Mouse (Mus musculus): ENCODE results near the gene Rpl38. TPM values are rescaled to one million over a fixed set of nuclear protein-coding genes. Genes with fewer than 3 reads are reported as not detected.

Rpl38 gene
- polyA plus RNA-seq, 1 experiment from 2014 or later = 977 TPM

DNA sequence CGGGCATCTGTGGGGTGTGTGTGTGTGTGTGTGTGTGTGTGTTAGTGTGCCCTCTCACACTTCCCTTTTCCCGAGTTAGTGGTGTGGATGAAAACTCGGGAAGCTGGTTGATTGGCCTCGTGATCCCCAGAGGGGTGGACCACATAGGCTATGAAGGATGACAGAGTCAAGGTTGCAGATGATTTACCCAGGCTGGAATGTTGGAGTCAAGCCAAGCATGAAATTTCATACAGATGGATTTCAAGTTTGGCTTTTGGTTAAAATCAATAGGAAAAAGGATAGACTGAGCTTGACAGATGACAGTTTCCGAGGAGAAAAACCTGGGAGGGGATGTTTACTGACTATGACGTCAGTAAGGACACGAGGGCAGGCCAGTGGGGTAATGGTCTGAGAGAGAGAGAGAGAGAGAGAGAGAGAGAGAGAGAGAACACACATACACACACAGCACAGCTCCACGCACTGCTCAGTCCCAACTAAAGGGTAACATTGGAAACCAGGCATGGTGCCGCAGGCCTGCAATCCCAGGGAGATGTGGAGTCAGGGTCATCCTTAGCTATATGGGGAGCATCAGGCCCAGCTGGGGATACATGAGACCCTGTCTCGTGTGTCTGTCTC lies 19.4 kb downstream of the Rpl38 start:
- no peak overlapping the region for H3K9ac ChIP-seq (ENCODE audit: low read length)
- H3K4me2 ChIP-seq = no peak overlapping the region
- 63% methylated on average over 10 of the region's 10 CpGs for WGBS
- ATAC-seq (ENCODE audit: low FRiP score) (no peak), DNase-seq (ENCODE audit: low spot score, missing footprints) (no peak)
- H3K9me3 ChIP-seq (ENCODE audit: control insufficient read depth, low read length) = no peaks in the 10 kb centered on the region
- H3K27me3 ChIP-seq (ENCODE audit: control insufficient read depth, insufficient read depth, low read length) = no peaks in the 10 kb centered on the region
- H3K4me1 ChIP-seq (ENCODE audit: control insufficient read depth, insufficient read depth, low read length) = peaks cover 3% of the 10 kb centered on the region; the same call in 1 of the 2 replicates
- no peak overlapping the region for H3K27ac ChIP-seq (ENCODE audit: low read depth, low read length)
- no peak overlapping the region for H3K4me3 ChIP-seq (ENCODE audit: low read depth, low read length)
- no peaks in the 10 kb centered on the region for H3K36me3 ChIP-seq (ENCODE audit: control insufficient read depth, insufficient read depth, low read length)

DNA sequence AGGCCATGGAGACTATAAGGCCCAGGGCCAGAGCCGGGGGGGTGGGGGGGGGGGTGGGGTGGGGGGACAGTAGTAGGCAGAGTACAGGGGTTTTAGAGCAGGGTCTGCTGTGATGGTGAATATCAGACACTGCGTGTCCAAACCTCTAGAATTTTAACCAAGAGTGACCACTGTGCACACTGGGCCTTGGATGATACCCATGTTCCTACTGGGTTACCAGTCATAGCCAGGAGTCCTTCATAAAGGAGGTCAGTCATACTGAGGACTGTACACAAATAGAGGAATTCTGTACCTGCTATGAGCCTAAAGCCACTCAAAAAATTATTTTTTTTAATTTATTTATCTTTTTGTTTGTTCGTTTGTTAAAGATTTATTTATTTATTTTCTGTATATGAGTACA lies 20.4 kb downstream of the Rpl38 start:
- H3K9me3 ChIP-seq (ENCODE audit: control insufficient read depth, low read length) = no peaks in the 10 kb centered on the region
- H3K36me3 ChIP-seq (ENCODE audit: control insufficient read depth, insufficient read depth, low read length) = no peaks in the 10 kb centered on the region
- H3K27me3 ChIP-seq (ENCODE audit: control insufficient read depth, insufficient read depth, low read length) = no peaks in the 10 kb centered on the region
- WGBS = 95% methylated on average over 3 of the region's 3 CpGs
- ATAC-seq (ENCODE audit: low FRiP score) (no peak), DNase-seq (ENCODE audit: low spot score, missing footprints) (no peak)
- no peak overlapping the region for H3K4me3 ChIP-seq (ENCODE audit: low read depth, low read length)
- no peak overlapping the region for H3K9ac ChIP-seq (ENCODE audit: low read length)
- no peak overlapping the region for H3K27ac ChIP-seq (ENCODE audit: low read depth, low read length)
- no peak overlapping the region for H3K4me2 ChIP-seq
- peaks cover 3% of the 10 kb centered on the region; the same call in 1 of the 2 replicates for H3K4me1 ChIP-seq (ENCODE audit: control insufficient read depth, insufficient read depth, low read length)

- no peaks in the 10 kb centered on the region for H3K36me3 ChIP-seq (ENCODE audit: control insufficient read depth, insufficient read depth, low read length)
- ATAC-seq (ENCODE audit: low FRiP score) = no peak
- no peaks in the 10 kb centered on the region for H3K27me3 ChIP-seq (ENCODE audit: control insufficient read depth, insufficient read depth, low read length)
- no peaks in the 10 kb centered on the region for H3K9me3 ChIP-seq (ENCODE audit: control insufficient read depth, low read length)
- H3K4me3 ChIP-seq (ENCODE audit: low read depth, low read length) = no peak overlapping the region
- H3K27ac ChIP-seq (ENCODE audit: low read depth, low read length) = no peak overlapping the region
- no peak for DNase-seq (ENCODE audit: low spot score, missing footprints)
- no peak overlapping the region for H3K9ac ChIP-seq (ENCODE audit: low read length)
- WGBS = 90% methylated on average over 15 of the region's 15 CpGs
- no peaks in the 10 kb centered on the region for H3K4me1 ChIP-seq (ENCODE audit: control insufficient read depth, insufficient read depth, low read length)
- no peak overlapping the region for H3K4me2 ChIP-seq
Observed at GRCm38 (mm10) chr11:114690192-114690591, 21.9 kb downstream of the Rpl38 start.

- no peak overlapping the region for H3K9ac ChIP-seq (ENCODE audit: low read length)
- H3K27ac ChIP-seq (ENCODE audit: low read depth, low read length) = no peak overlapping the region
- no peak overlapping the region for H3K4me2 ChIP-seq
- no peaks in the 10 kb centered on the region for H3K9me3 ChIP-seq (ENCODE audit: control insufficient read depth, low read length)
- no peaks in the 10 kb centered on the region for H3K4me1 ChIP-seq (ENCODE audit: control insufficient read depth, insufficient read depth, low read length)
- no peak for ATAC-seq (ENCODE audit: low FRiP score)
- no peaks in the 10 kb centered on the region for H3K27me3 ChIP-seq (ENCODE audit: control insufficient read depth, insufficient read depth, low read length)
- H3K4me3 ChIP-seq (ENCODE audit: low read depth, low read length) = no peak overlapping the region
- DNase-seq (ENCODE audit: low spot score, missing footprints) = no peak
- no peaks in the 10 kb centered on the region for H3K36me3 ChIP-seq (ENCODE audit: control insufficient read depth, insufficient read depth, low read length)
- WGBS = 63% methylated on average over 6 of the region's 6 CpGs
Observed at GRCm38 (mm10) chr11:114691454-114692182, 23.3 kb downstream of the Rpl38 start.

- DNase-seq (ENCODE audit: low spot score, missing footprints) (no peak), ATAC-seq (ENCODE audit: low FRiP score) (no peak)
- no peak overlapping the region for H3K27ac ChIP-seq (ENCODE audit: low read depth, low read length)
- no peaks in the 10 kb centered on the region for H3K27me3 ChIP-seq (ENCODE audit: control insufficient read depth, insufficient read depth, low read length)
- H3K4me1 ChIP-seq (ENCODE audit: control insufficient read depth, insufficient read depth, low read length) = no peaks in the 10 kb centered on the region
- no peak overlapping the region for H3K4me3 ChIP-seq (ENCODE audit: low read depth, low read length)
- H3K9me3 ChIP-seq (ENCODE audit: control insufficient read depth, low read length) = no peaks in the 10 kb centered on the region
- no peak overlapping the region for H3K9ac ChIP-seq (ENCODE audit: low read length)
- H3K4me2 ChIP-seq = no peak overlapping the region
- H3K36me3 ChIP-seq (ENCODE audit: control insufficient read depth, insufficient read depth, low read length) = no peaks in the 10 kb centered on the region
- 46% methylated on average over 7 of the region's 7 CpGs for WGBS
Observed at GRCm38 (mm10) chr11:114692601-114693000, 24.3 kb downstream of the Rpl38 start.

DNA sequence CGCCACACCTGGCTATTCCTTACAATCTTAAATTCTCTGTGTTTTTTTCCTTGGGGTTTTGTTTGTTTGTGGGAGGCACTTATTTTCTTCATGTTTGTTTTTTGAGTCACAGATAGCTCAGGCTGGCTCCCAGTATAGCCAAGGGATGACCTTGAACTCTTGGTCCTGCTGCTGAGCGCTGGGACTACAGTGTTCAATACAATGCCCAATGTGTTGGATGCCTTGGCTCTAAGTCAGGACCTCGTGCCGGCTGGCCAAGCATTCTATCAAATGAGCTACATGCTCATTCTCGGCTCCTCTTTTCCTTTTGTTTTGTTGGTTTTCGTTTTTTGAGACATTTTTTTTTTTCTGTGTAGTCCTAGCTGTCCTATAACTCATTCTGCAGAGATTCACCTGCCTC lies 25.1 kb downstream of the Rpl38 start:
- Histone ChIP-seq H3K27me3 (ENCODE audit: control insufficient read depth, insufficient read depth, low read length) (no peaks in the 10 kb centered on the region), H3K4me3 (ENCODE audit: low read depth, low read length) (no peak overlapping the region), H3K36me3 (ENCODE audit: control insufficient read depth, insufficient read depth, low read length) (no peaks in the 10 kb centered on the region), H3K4me1 (ENCODE audit: control insufficient read depth, insufficient read depth, low read length) (no peaks in the 10 kb centered on the region), H3K4me2 (no peak overlapping the region), H3K27ac (ENCODE audit: low read depth, low read length) (no peak overlapping the region), H3K9me3 (ENCODE audit: control insufficient read depth, low read length) (no peaks in the 10 kb centered on the region), H3K9ac (ENCODE audit: low read length) (no peak overlapping the region)
- DNase-seq (ENCODE audit: low spot score, missing footprints) = no peak
- no peak for ATAC-seq (ENCODE audit: low FRiP score)
- WGBS = 88% methylated on average over 6 of the region's 6 CpGs

- Histone ChIP-seq H3K27ac (ENCODE audit: low read depth, low read length) (no peak overlapping the region), H3K9ac (ENCODE audit: low read length) (no peak overlapping the region), H3K27me3 (ENCODE audit: control insufficient read depth, insufficient read depth, low read length) (no peaks in the 10 kb centered on the region), H3K4me2 (no peak overlapping the region), H3K4me1 (ENCODE audit: control insufficient read depth, insufficient read depth, low read length) (no peaks in the 10 kb centered on the region), H3K9me3 (ENCODE audit: control insufficient read depth, low read length) (no peaks in the 10 kb centered on the region), H3K4me3 (ENCODE audit: low read depth, low read length) (no peak overlapping the region), H3K36me3 (ENCODE audit: control insufficient read depth, insufficient read depth, low read length) (no peaks in the 10 kb centered on the region)
- DNase-seq (ENCODE audit: low spot score, missing footprints) = no peak
- ATAC-seq (ENCODE audit: low FRiP score) = no peak
- WGBS = 90% methylated on average over 2 of the region's 2 CpGs
Observed at GRCm38 (mm10) chr11:114694451-114694850, 26.1 kb downstream of the Rpl38 start.

GRCm38 (mm10) chr11:114698496-114698895 lies 30.2 kb downstream of the Rpl38 start:
- 94% methylated on average over 7 of the region's 7 CpGs for WGBS
- no peak for ATAC-seq (ENCODE audit: low FRiP score)

GRCm38 (mm10) chr11:114699511-114699910 lies 31.2 kb downstream of the Rpl38 start:
- whole genome bisulfite sequencing = 85% methylated on average over 12 of the region's 12 CpGs
- Histone ChIP-seq H3K27me3 (ENCODE audit: control insufficient read depth, insufficient read depth, low read length) (no peaks in the 10 kb centered on the region), H3K4me3 (ENCODE audit: low read depth, low read length) (no peak overlapping the region), H3K9ac (ENCODE audit: low read length) (no peak overlapping the region), H3K36me3 (ENCODE audit: control insufficient read depth, insufficient read depth, low read length) (no peaks in the 10 kb centered on the region), H3K4me1 (ENCODE audit: control insufficient read depth, insufficient read depth, low read length) (peaks cover 7% of the 10 kb centered on the region; the same call in 1 of the 2 replicates), H3K9me3 (ENCODE audit: control insufficient read depth, low read length) (no peaks in the 10 kb centered on the region), H3K4me2 (no peak overlapping the region), H3K27ac (ENCODE audit: low read depth, low read length) (no peak overlapping the region)
- DNase-seq (ENCODE audit: low spot score, missing footprints) (no peak), ATAC-seq (ENCODE audit: low FRiP score) (no peak)

More at GRCm38 (mm10) chr11:114698496-114698895, 30.2 kb downstream of the Rpl38 start:
- H3K9me3 ChIP-seq (ENCODE audit: control insufficient read depth, low read length) = no peaks in the 10 kb centered on the region
- no peaks in the 10 kb centered on the region for H3K27me3 ChIP-seq (ENCODE audit: control insufficient read depth, insufficient read depth, low read length)
- H3K4me1 ChIP-seq (ENCODE audit: control insufficient read depth, insufficient read depth, low read length) = no peaks in the 10 kb centered on the region
- no peak overlapping the region for H3K27ac ChIP-seq (ENCODE audit: low read depth, low read length)
- H3K4me2 ChIP-seq = no peak overlapping the region
- no peak overlapping the region for H3K9ac ChIP-seq (ENCODE audit: low read length)
- no peak overlapping the region for H3K4me3 ChIP-seq (ENCODE audit: low read depth, low read length)
- DNase-seq (ENCODE audit: low spot score, missing footprints) = no peak
- H3K36me3 ChIP-seq (ENCODE audit: control insufficient read depth, insufficient read depth, low read length) = no peaks in the 10 kb centered on the region

Data from midbrain, embryonic 11.5 days (tissue).